Mouse (Mus musculus) megakaryocyte, embryonic 14.5 days (primary cell): ENCODE results near the gene Tnfrsf11a.

ENCODE experiments used
- FLI1 ChIP-seq: IDR thresholded peaks from 2 replicates; pipeline ENCODE4 v1.6.1; 2012; ENCODE audit warnings: low read length, inconsistent platforms, mixed read lengths
- GATA1 ChIP-seq: IDR thresholded peaks from 3 replicates; pipeline ENCODE4 v1.6.1; 2012; ENCODE audit warnings: mixed read lengths, low read length, inconsistent platforms, borderline replicate concordance

GRCm38 (mm10) chr1:105895019-105895418, 114.5 kb downstream of the Tnfrsf11a start:
- TF ChIP-seq GATA1, result no peak
- TF ChIP-seq FLI1, result no peak
